Mouse (Mus musculus) adrenal gland, postnatal 0 days (tissue): ENCODE results near the gene Spp2. TPM values are rescaled to one million over a fixed set of nuclear protein-coding genes. Genes with fewer than 3 reads are reported as not detected.

Experiments
- polyA plus RNA-seq: library from polyadenylated mRNA; unstranded; fragments of >200 nt; fragmentation: Nextera tagmentation; extraction: Ambion mirVana; gene quantifications from 2 replicates; pipeline ENCODE4 v1.2.1, GENCODE M21; 2015

The Spp2 gene
- polyA plus RNA-seq, result 19.0 and 26.4 TPM in 2 replicates

GRCm38 (mm10) chr1:88406807-88407198 is at the start of gene Spp2:
Gene Spp2 (plus strand): TSS chr1:88406961.

Other genes with a start within 250 kb of the Spp2 start
- gene Ugt1a5, start 240.9 kb upstream of the Spp2 start, polyA plus RNA-seq, result 0.06 TPM in 1 of 2 replicates, not detected in the other
- 0.38 and 0.66 TPM in 2 replicates for gene Ugt1a2, start 206.4 kb upstream of the Spp2 start, polyA plus RNA-seq
- 7.8 TPM in 2 replicates for gene Dnajb3, start 201.2 kb upstream of the Spp2 start, polyA plus RNA-seq
- gene Ugt1a1, start 195.0 kb upstream of the Spp2 start, polyA plus RNA-seq, result 8.8 and 15.0 TPM in 2 replicates
- gene Mroh2a, start 180.0 kb upstream of the Spp2 start, polyA plus RNA-seq, result 0.44 and 0.55 TPM in 2 replicates
- 24.5 and 37.8 TPM in 2 replicates for gene Hjurp, start 129.3 kb upstream of the Spp2 start, polyA plus RNA-seq
- gene Trpm8, start 129.3 kb upstream of the Spp2 start, polyA plus RNA-seq, result not detected in 2 replicates
- gene Glrp1, start 103.1 kb downstream of the Spp2 start, polyA plus RNA-seq, result 0.08 TPM in 1 of 2 replicates, not detected in the other